Mouse (Mus musculus): ENCODE measurements around the gene Zfp711.

Zfp711 gene

GRCm38 (mm10) chrX:112600511-112601305 is at the start of gene Zfp711:
Zfp711 (plus strand) TSS chrX:112600526.
- in situ Hi-C loops (cut with MboI; ENCODE audit: low sequenced_read_pairs) = no loop called here

GRCm38 (mm10) chrX:112567716-112568115 is 32.6 kb upstream of the Zfp711 start:
- in situ Hi-C loops (cut with MboI; ENCODE audit: low sequenced_read_pairs) = no loop called here

- in situ Hi-C loops (cut with MboI; ENCODE audit: low sequenced_read_pairs) = no loop called here
These were observed 1.2 kb downstream of the Zfp711 start for GRCm38 (mm10) chrX:112601306-112602120.

GRCm38 (mm10) chrX:112675525-112675924 is 75.2 kb downstream of the Zfp711 start:
- in situ Hi-C loops (cut with MboI; ENCODE audit: low sequenced_read_pairs) = no loop called here

GRCm38 (mm10) chrX:112680605-112681004 is 80.3 kb downstream of the Zfp711 start:
- in situ Hi-C loops (cut with MboI; ENCODE audit: low sequenced_read_pairs) = no loop called here
